In the genomic region with DNA sequence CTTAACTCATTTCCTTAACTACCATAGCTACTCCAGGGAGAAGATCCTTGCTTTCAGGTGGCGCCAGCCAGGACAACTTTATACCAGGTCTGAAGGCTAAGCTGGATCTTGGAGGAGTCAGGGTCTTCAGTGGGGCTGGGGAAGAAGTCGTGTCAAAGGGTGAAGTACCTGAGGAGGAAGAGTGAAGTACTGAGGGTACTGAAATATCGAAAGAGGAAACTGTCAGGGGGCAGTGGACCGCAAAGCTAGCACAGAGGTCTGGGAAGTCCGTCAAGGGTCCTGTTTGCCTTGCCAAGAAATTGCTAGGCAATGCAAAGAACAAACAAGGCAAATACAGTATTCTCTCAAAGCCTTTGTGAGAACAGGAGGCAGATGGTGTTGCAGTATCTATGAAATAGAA, we compare ENCODE assay signal across 23 mouse cellular contexts.
"Had no signal": no experiment of that assay in that cellular context is flagged by ENCODE, and none has a peak within 500 bp of the region (broad histone marks: within the 10 kb centered on the region; RNA-seq: fewer than 3 reads in every experiment).

No protein-coding gene starts in this region.

- H3K4me2 ChIP-seq: limb, embryonic 12.5 days; limb, embryonic 15.5 days; liver, embryonic 11.5 days; lung, embryonic 15.5 days; midbrain, embryonic 13.5 days had no signal

- H3K9me3 ChIP-seq: limb, embryonic 12.5 days; limb, embryonic 15.5 days; lung, embryonic 15.5 days; megakaryocyte, embryonic 14.5 days; midbrain, embryonic 10.5 days; midbrain, embryonic 13.5 days had no signal

- H3K9ac ChIP-seq: limb, embryonic 12.5 days; limb, embryonic 15.5 days; liver, embryonic 14.5 days; liver, postnatal 0 days; lung, embryonic 15.5 days; midbrain, embryonic 13.5 days had no signal

- H3K4me3 ChIP-seq: left cerebral cortex, adult 2 months; limb, embryonic 12.5 days; limb, embryonic 15.5 days; lung, embryonic 15.5 days; megakaryocyte, embryonic 14.5 days; midbrain, embryonic 10.5 days; midbrain, embryonic 13.5 days had no signal

- H3K27me3 ChIP-seq: limb, embryonic 12.5 days; limb, embryonic 15.5 days; lung, embryonic 15.5 days; megakaryocyte, embryonic 14.5 days; midbrain, embryonic 13.5 days had no signal

- H3K4me1 ChIP-seq: megakaryocyte, embryonic 14.5 days; midbrain, embryonic 13.5 days had no signal

- H3K36me3 ChIP-seq: limb, embryonic 15.5 days; lung, embryonic 15.5 days; midbrain, embryonic 10.5 days; midbrain, embryonic 13.5 days had no signal

- DNase-seq: kidney, adult 2 months; kidney, postnatal 25 days; left cerebral cortex, postnatal 4 days; liver, postnatal 0 days; lung, postnatal 10 days; lung, postnatal 36 days; right cerebral cortex, adult 18-20 months; right cerebral cortex, postnatal 14 days; right cerebral cortex, postnatal 4 days; thymus, adult 2 months; thymus, postnatal 14 days; thymus, postnatal 4 days had no signal

- H3K27ac ChIP-seq: kidney, postnatal 0 days; left cerebral cortex, adult 2 months; limb, embryonic 12.5 days; limb, embryonic 15.5 days; liver, embryonic 14.5 days; lung, embryonic 15.5 days; midbrain, embryonic 10.5 days; midbrain, embryonic 13.5 days; stomach, postnatal 0 days had no signal
